Mouse (Mus musculus) midbrain, embryonic 13.5 days (tissue): ENCODE data around the gene Gamt. TPM values are rescaled to one million over a fixed set of nuclear protein-coding genes. Genes with fewer than 3 reads are reported as not detected.
"Not testable (repeated sequence)": the region's sequence is repeated elsewhere in the genome, so short reads cannot be mapped to it uniquely, and the experiment has no call there.

Source experiments
- ATAC-seq: fragments of 200-750 bp; cut with Nextera tagmentation; 2 replicates; pipeline ENCODE4 v1.8.0; 2017; ENCODE audit warnings: mild to moderate bottlenecking, moderate TSS enrichment, moderate library complexity
- H3K27ac ChIP-seq: fragments of 300-500 bp; sonication (generic); 2 replicates; pipeline ENCODE4 v1.5.1; 2015; ENCODE audit warnings: inconsistent platforms, mild to moderate bottlenecking, moderate library complexity
- H3K27me3 ChIP-seq: fragments of 300-500 bp; sonication (generic); 2 replicates; pipeline ENCODE4 v1.6.1; 2015; ENCODE audit warnings: mild to moderate bottlenecking, inconsistent platforms
- H3K36me3 ChIP-seq: fragments of 300-500 bp; sonication (generic); 2 replicates; pipeline ENCODE4 v1.6.1; 2015; ENCODE audit warnings: mild to moderate bottlenecking, inconsistent platforms
- H3K4me1 ChIP-seq: fragments of 300-500 bp; sonication (generic); replicated peaks from 2 replicates; pipeline ENCODE4 v1.6.1; 2015; ENCODE audit warnings: inconsistent platforms
- H3K4me2 ChIP-seq: fragments of 300-500 bp; sonication (generic); replicated peaks from 2 replicates; pipeline ENCODE4 v1.6.1; 2015; ENCODE audit warnings: moderate library complexity, mild to moderate bottlenecking, inconsistent platforms
- H3K4me3 ChIP-seq: fragments of 300-500 bp; sonication (generic); replicated peaks from 2 replicates; pipeline ENCODE4 v1.5.1; 2015; ENCODE audit warnings: mild to moderate bottlenecking, inconsistent platforms
- H3K9ac ChIP-seq: fragments of 300-500 bp; sonication (generic); replicated peaks from 2 replicates; pipeline ENCODE4 v1.6.1; 2015; ENCODE audit warnings: mild to moderate bottlenecking, inconsistent platforms
- H3K9me3 ChIP-seq: fragments of 300-500 bp; sonication (generic); 2 replicates; pipeline ENCODE4 v1.6.1; 2016; ENCODE audit warnings: mild to moderate bottlenecking, inconsistent platforms
- whole genome bisulfite sequencing: fragments of 180-500 bp; shearing (Covaris S2); methylation state at CpG from one replicate; pipeline ENCODE4 v1.1.7; 2015; 5-methylcytosine and 5-hydroxymethylcytosine counted together
- polyA plus RNA-seq: library from polyadenylated mRNA; unstranded; fragments of >200 nt; fragmentation: Nextera tagmentation; extraction: Ambion mirVana; gene quantifications from 2 replicates; pipeline ENCODE4 v1.2.1, GENCODE M21; 2015

The Gamt gene
- polyA plus RNA-seq, 1 experiment from 2014 or later: 22.3 TPM

DNA sequence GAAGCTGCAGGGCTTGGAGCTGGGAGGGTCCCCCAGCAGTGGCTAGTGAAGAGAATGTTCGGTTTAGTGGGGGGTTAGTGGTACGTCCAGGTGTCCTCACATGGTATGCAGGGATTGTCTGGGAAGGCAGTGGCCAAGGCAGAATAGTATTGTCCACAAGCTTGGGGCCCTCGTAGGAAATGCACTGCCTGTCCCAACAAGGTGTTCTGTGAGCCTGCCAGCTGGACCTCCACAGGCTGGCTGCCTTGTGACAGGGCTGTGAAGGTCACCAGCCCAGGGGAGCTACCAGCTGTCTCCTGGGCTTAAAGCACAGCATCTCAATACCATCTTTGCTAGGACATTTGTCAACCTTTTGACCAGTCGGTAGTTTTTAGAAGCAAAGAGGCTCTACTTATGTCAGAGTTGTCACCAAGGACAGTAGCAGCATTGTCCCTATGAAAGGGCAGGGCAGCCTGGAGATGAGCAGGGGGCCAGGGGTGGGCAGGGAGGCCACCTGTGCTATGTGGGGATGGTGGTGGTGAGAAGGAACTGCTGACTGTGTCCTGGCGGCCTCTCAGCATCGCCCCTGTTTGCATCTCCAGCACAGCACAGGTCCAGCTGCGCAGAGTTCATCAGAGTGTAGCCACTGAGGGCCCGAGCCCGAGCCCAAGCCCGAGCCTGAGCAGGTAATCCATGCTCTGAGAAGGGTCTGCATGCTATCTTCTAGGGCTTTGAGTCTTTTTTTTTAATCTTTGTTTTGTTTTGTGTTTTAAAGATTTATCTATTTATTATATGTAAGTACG is 8.1 kb downstream of the Gamt start:
- peaks cover 44% of the 10 kb centered on the region for H3K36me3 ChIP-seq
- 91% methylated on average over 11 of the region's 11 CpGs for WGBS
- peaks cover 33% of the 10 kb centered on the region for H3K4me1 ChIP-seq
- H3K4me3 ChIP-seq: no peak overlapping the region
- no peak overlapping the region for H3K27ac ChIP-seq
- ATAC-seq: no peak
- H3K4me2 ChIP-seq: no peak overlapping the region
- no peaks in the 10 kb centered on the region for H3K27me3 ChIP-seq
- no peaks in the 10 kb centered on the region for H3K9me3 ChIP-seq
- 0 out of 2 replicates have a peak overlapping the region, but pooled peaks have one; percentile 39 for H3K9ac ChIP-seq

DNA sequence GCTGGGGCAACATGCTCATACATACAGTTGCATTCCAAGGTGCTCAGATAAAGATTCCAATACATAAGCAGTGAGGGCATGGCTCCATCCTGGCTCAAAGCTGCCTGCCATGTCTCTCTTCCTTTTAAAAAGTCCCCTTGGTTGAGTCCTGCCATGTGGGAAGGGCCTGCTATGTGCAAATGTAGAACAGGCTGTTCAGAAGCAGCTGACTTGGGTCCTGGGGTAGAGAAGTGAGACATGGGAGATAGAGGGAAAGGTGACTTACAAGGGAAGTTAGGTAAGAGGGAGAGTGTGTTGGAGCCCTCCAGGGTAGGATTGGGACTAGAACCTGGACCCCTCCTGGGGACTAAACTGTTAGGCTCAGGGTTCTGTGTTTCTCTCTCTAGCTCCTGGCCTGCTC is 8.8 kb downstream of the Gamt start:
- H3K4me1 ChIP-seq: peaks cover 34% of the 10 kb centered on the region
- 0 out of 2 replicates have a peak, but pooled peaks cover 3% of the 10 kb centered on the region for H3K27me3 ChIP-seq
- H3K9ac ChIP-seq: no peak overlapping the region
- H3K27ac ChIP-seq: no peak overlapping the region
- H3K9me3 ChIP-seq: no peaks in the 10 kb centered on the region
- no peak overlapping the region for H3K4me2 ChIP-seq
- H3K36me3 ChIP-seq: peaks cover 39% of the 10 kb centered on the region
- no peak for ATAC-seq
- H3K4me3 ChIP-seq: no peak overlapping the region

DNA sequence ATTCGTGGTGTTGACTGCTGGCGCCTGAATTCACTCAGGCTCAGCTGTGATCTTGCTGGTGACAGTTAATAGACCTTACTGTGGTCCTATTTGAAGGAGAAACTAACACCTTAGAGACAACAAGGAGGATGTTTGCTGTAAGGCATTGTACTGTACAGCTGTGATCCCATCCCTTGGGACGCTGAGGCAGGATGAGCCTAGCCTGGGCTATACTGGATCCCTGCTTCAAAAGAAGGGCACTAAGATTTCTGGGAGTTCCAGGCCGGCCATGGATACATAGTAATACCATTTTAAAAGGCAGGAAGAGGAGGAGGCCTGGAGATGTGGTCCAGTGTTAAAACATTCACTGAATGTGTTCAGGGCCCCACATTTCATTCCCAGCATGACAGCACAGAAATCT is 10.2 kb downstream of the Gamt start:
- Histone ChIP-seq H3K36me3 (peaks cover 24% of the 10 kb centered on the region), H3K4me3 (peak overlapping the region; percentile 61), H3K27me3 (0 out of 2 replicates have a peak, but pooled peaks cover 7% of the 10 kb centered on the region), H3K4me1 (peaks cover 30% of the 10 kb centered on the region), H3K9ac (no peak overlapping the region), H3K27ac (no peak overlapping the region), H3K4me2 (peak overlapping the region; percentile 88), H3K9me3 (no peaks in the 10 kb centered on the region)
- no peak for ATAC-seq
- 87% methylated on average over 4 of the region's 4 CpGs for WGBS

DNA sequence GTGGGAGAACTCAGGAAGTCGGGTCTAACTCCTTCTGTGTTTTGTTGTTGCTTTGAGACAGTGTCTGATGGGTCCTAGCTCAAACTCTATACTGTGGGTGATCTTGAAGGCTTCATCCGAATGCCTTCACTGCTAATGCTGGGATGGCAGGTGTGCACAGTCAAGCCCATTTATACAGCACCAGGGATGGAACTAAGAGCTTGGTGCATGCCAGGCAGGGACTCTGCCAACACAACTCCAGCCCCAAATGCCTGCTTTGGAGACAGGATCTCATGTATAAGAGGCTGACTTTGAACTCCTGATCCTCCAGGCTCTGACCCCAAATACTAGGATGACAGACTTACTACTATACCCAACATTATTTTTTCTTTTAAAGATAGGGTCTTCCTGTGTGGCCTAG is 10.8 kb downstream of the Gamt start:
- no peak for ATAC-seq
- Histone ChIP-seq H3K4me3 (peak overlapping the region; percentile 61), H3K27me3 (0 out of 2 replicates have a peak, but pooled peaks cover 7% of the 10 kb centered on the region), H3K9ac (peak overlapping the region; percentile 81), H3K36me3 (peaks cover 19% of the 10 kb centered on the region), H3K4me2 (peak overlapping the region; percentile 88), H3K27ac (peak overlapping the region; percentile 89; the same call in 1 of the 2 replicates), H3K9me3 (no peaks in the 10 kb centered on the region), H3K4me1 (peaks cover 35% of the 10 kb centered on the region)
- WGBS: 41% methylated on average over 2 of the region's 2 CpGs

DNA sequence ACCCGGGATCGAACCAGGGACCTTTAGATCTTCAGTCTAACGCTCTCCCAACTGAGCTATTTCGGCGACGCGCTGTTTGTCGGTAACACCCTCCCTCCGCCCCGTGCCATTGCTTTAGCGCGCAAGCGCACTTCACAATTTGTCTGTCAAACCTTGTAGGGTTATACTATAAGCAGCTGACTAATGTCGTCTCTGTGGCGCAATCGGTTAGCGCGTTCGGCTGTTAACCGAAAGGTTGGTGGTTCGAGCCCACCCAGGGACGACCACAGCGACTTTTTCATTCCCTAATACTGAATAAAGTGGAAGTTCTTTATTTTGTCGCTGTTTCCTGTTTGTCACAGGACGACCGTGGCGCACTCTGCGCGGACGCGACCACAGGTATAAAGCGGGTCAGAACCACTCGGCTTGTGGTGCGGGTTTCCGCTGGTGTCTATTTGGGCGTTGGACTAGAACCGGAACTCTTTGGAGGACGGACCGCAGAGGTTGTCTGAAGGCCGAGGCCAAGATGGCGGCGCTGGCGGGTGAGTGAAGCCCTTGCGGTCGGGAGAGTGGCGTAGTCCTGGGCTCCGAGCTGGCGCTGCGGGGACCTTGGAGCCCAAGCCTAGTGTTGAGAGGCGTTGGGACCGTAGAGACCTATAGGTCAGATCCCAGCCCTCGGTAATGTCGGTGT is 11.7 kb downstream of the Gamt start, which contains the start of gene Ndufs7:
Ndufs7 (plus strand) TSS at position 151 of the 670 bp plus-strand sequence.
- ATAC-seq: peak; percentile 87
- 0 out of 2 replicates have a peak, but pooled peaks cover 7% of the 10 kb centered on the region for H3K27me3 ChIP-seq
- peak within 1 kb of the TSS; percentile 89 for H3K27ac ChIP-seq
- H3K4me2 ChIP-seq: peak within 1 kb of the TSS; percentile 88
- peak within 1 kb of the TSS; percentile 81 for H3K9ac ChIP-seq
- H3K9me3 ChIP-seq: no peaks in the 10 kb centered on the region
- H3K4me1 ChIP-seq: peaks cover 41% of the 10 kb centered on the region
- H3K4me3 ChIP-seq: peak within 1 kb of the TSS; percentile 61
- WGBS: under 1% methylated on average over 53 of the region's 53 CpGs
- peaks cover 16% of the 10 kb centered on the region for H3K36me3 ChIP-seq

DNA sequence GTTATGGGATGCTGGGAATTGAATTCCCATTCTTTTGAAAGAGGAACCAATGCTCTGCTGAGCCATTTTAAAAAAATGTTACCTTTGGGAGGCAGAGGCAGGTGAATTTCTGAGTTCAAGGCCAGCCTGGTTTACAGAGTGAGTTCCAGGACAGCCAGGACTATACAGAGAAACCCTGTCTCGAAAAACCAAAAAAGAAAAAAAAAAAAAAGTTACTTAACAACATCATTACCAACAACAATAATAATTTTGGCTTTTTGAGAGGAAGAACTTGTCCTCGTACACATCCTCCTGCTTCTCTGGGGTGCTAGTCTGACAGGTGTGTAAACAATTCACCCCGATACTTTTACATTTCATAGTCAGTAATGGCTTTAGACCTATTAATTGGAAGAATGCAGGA is 12.4 kb downstream of the Gamt start:
- not testable (repeated sequence) for H3K27me3 ChIP-seq, H3K9ac ChIP-seq, H3K9me3 ChIP-seq, H3K27ac ChIP-seq, ATAC-seq
- 53% methylated on average over 3 of the region's 3 CpGs for WGBS
- Histone ChIP-seq H3K36me3 (peaks cover 16% of the 10 kb centered on the region), H3K4me1 (peaks cover 41% of the 10 kb centered on the region), H3K4me3 (peak overlapping the region; percentile 61; the same call in 1 of the 2 replicates), H3K4me2 (peak overlapping the region; percentile 7; the same call in 1 of the 2 replicates)

DNA sequence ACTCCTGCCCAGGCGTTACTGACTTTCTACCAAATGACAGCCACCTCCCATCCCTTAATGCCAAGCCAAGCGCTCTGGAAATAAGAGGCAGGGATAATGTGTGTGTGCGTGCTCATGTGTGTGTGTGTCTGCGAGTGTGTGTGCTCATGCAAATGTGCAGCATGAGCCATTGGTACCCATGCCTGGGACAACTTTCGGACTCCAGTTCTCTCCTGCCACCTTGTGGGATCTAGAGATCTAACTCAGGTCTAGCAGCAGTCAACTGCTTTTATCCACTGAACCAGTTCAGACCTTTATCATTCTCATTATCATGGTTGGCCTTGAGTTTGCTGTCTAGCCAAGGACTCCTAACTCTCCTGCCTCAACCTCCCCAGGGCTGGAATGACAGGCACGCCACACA is 13.0 kb downstream of the Gamt start:
- Histone ChIP-seq H3K27ac (no peak overlapping the region), H3K4me3 (no peak overlapping the region), H3K4me1 (peaks cover 43% of the 10 kb centered on the region), H3K36me3 (peaks cover 19% of the 10 kb centered on the region), H3K27me3 (0 out of 2 replicates have a peak, but pooled peaks cover 7% of the 10 kb centered on the region), H3K4me2 (no peak overlapping the region; the same call in 1 of the 2 replicates), H3K9me3 (no peaks in the 10 kb centered on the region), H3K9ac (no peak overlapping the region)
- 36% methylated on average over 6 of the region's 6 CpGs for WGBS
- no peak for ATAC-seq

DNA sequence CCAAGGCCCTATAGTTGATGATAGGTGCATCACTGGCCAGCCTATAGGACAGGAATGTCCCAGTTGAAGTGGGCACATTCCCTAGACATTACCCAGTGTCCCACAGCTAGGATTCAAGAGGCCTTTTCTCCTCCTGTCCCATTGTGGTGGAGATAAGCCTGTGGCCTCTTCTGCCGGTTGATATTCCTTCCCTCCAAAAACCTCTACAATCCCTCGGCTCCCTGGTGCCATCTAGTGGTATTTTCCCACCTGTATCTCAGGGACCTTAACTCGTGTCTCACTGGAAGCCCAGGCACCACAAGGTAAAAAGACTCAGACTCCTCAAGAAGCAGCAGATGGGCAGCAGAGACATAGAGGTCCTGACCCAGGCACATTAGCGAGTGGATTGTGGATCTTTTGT is 15.2 kb downstream of the Gamt start:
- H3K4me3 ChIP-seq: no peak overlapping the region
- H3K27me3 ChIP-seq: 0 out of 2 replicates have a peak, but pooled peaks cover 11% of the 10 kb centered on the region
- WGBS: 0% methylated on average over 4 of the region's 4 CpGs
- H3K27ac ChIP-seq: peak overlapping the region; percentile 66
- peaks cover 41% of the 10 kb centered on the region for H3K36me3 ChIP-seq
- H3K4me2 ChIP-seq: no peak overlapping the region
- H3K9me3 ChIP-seq: no peaks in the 10 kb centered on the region
- no peak for ATAC-seq
- 0 out of 2 replicates have a peak overlapping the region, but pooled peaks have one; percentile 28 for H3K9ac ChIP-seq
- H3K4me1 ChIP-seq: peaks cover 57% of the 10 kb centered on the region

DNA sequence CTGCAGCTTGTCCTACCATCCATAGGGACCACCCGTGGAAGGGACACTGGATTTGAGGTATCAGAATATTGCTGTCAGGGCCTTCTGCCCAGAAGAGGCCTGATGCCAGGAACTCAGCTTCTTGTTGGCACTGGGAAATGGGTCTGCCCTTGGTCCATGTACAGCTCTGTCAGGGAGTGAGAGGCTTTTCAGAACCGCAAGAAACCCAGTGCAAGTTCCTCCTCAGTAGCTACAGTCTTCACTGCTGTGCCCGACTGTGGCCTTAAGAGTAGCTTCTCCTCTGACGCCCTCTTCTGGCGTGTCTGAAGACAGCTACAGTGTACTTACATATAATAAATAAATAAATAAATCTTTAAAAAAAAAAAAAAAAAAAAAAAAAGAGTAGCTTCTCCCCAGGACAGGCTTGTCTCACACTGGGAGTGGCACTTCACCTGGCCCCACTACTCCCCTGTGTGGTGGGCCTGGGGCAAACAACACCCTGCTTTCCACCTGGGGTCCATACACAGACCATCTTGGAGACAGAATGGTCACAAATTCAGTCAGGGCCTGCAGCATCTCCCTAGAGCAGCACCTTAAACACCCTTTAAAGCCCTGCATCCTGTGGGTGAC is 15.9 kb downstream of the Gamt start:
- H3K4me1 ChIP-seq: peaks cover 55% of the 10 kb centered on the region
- no peaks in the 10 kb centered on the region for H3K9me3 ChIP-seq
- no peak for ATAC-seq
- WGBS: 26% methylated on average over 5 of the region's 5 CpGs
- no peak overlapping the region for H3K4me2 ChIP-seq
- peaks cover 48% of the 10 kb centered on the region for H3K36me3 ChIP-seq
- H3K27me3 ChIP-seq: 0 out of 2 replicates have a peak, but pooled peaks cover 12% of the 10 kb centered on the region
- no peak overlapping the region for H3K9ac ChIP-seq
- H3K4me3 ChIP-seq: no peak overlapping the region
- peak overlapping the region; percentile 67 for H3K27ac ChIP-seq

DNA sequence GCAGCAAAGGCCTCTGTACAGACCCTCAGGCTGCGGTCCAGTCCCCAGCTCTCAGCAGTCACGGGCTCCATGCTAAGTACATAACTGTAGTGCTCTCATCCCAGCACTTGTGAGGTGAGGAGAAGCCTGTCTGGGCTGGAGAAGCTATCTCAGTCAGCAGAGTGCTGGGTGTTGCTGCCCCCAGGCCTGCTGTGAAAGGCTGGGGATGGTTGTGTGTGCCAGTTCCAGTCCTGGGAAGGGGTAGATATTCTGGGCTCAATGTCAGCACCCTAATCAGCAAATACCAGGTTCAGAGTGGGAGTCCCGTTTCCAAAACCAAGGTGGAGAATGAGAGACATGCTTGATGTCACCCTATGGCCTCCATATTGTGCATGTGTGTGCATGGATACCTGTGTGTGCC is 18.2 kb downstream of the Gamt start:
- Histone ChIP-seq H3K4me3 (no peak overlapping the region; the same call in 1 of the 2 replicates), H3K36me3 (peaks cover 71% of the 10 kb centered on the region), H3K4me1 (peaks cover 64% of the 10 kb centered on the region), H3K27me3 (0 out of 2 replicates have a peak, but pooled peaks cover 15% of the 10 kb centered on the region), H3K9me3 (no peaks in the 10 kb centered on the region), H3K4me2 (peak overlapping the region; percentile 27), H3K27ac (peak overlapping the region; percentile 70), H3K9ac (peak overlapping the region; percentile 49; the same call in 1 of the 2 replicates)
- 73% methylated on average over 3 of the region's 3 CpGs for WGBS
- ATAC-seq: no peak

DNA sequence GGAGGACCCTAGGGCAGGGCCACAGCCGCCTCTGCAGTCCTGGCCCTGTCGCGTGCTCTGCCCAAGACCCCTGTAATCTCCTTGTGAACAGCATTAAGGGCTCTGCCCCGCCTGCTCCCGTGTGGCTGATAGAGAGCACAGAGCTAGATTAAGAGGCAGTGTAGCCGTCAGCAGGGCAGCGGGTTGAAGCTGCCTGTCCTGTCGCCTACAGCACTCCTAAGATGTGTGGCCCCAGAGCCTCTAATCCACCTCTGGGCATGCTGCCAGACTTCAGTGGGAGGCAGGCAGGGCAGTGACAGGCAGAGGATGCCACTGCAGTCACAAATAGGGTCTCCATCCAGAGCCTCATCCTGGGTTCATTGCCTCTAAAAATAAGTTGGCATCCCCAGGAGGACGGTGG is 18.7 kb downstream of the Gamt start:
- Histone ChIP-seq H3K27me3 (0 out of 2 replicates have a peak, but pooled peaks cover 13% of the 10 kb centered on the region), H3K4me1 (peaks cover 66% of the 10 kb centered on the region), H3K4me2 (peak overlapping the region; percentile 27), H3K9ac (peak overlapping the region; percentile 36; the same call in 1 of the 2 replicates), H3K4me3 (no peak overlapping the region), H3K36me3 (peaks cover 76% of the 10 kb centered on the region), H3K9me3 (no peaks in the 10 kb centered on the region), H3K27ac (peak overlapping the region; percentile 70)
- 26% methylated on average over 9 of the region's 9 CpGs for WGBS
- peak; percentile 64 for ATAC-seq
